Mouse (Mus musculus): Measurements from ENCODE around the gene Olfr1484. TPM values are rescaled to one million over a fixed set of nuclear protein-coding genes. Genes with fewer than 3 reads are reported as not detected.
"Not testable (repeated sequence)": the region's sequence is repeated elsewhere in the genome, so short reads cannot be mapped to it uniquely, and the experiment has no call there.

The Olfr1484 gene
- not detected in 2 replicates for total RNA-seq (2021)
- long read RNA-seq, experiment 1 = 0 reads
- long read RNA-seq, experiment 2 = 0 reads

GRCm38 (mm10) chr19:13583211-13583610, at the start of gene Olfr1484:
Gene Olfr1484 (plus strand): TSS chr19:13583511.
- no peak for DNase-seq

- not testable (repeated sequence) for DNase-seq
These were observed 33.8 kb downstream of the Olfr1484 start, which contains the start of gene Olfr1487 for GRCm38 (mm10) chr19:13617075-13617474. Gene Olfr1487 (plus strand): TSS chr19:13617375.

- no peak for DNase-seq
These were observed 48.0 kb downstream of the Olfr1484 start, which contains the start of gene Olfr1489 for GRCm38 (mm10) chr19:13631321-13631720. Gene Olfr1489 (plus strand): TSS chr19:13631621.

Small RNA genes within 50 kb of the gene (microRNA-seq; reads per million reads assigned to microRNA genes)
- 0 reads per million in 2 experiments for gene Gm22323
- gene Gm23931 = 0 reads per million in 2 experiments

Other genes starting within 250 kb of the Olfr1484 start
- not detected in 2 replicates for gene Olfr1466, start 244.6 kb upstream of the Olfr1484 start, total RNA-seq (2021)
- not detected in 2 replicates for gene Olfr1467, start 221.3 kb upstream of the Olfr1484 start, total RNA-seq (2021)
- not detected in 2 replicates for gene Olfr1469, start 175.7 kb upstream of the Olfr1484 start, total RNA-seq (2021)
- not detected in 2 replicates for gene Olfr1471, start 140.1 kb upstream of the Olfr1484 start, total RNA-seq (2021)
- gene Olfr1472, start 127.4 kb upstream of the Olfr1484 start, total RNA-seq (2021) = not detected in 2 replicates
- gene Olfr1474, start 113.9 kb upstream of the Olfr1484 start, total RNA-seq (2021) = not detected in 2 replicates
- gene Olfr1475, start 103.3 kb upstream of the Olfr1484 start, total RNA-seq (2021) = not detected in 2 replicates
- gene Olfr1477, start 83.0 kb upstream of the Olfr1484 start, total RNA-seq (2021) = not detected in 2 replicates
- gene Olfr1480, start 55.6 kb upstream of the Olfr1484 start, total RNA-seq (2021) = not detected in 2 replicates
- gene Olfr1487, start 33.9 kb downstream of the Olfr1484 start, total RNA-seq (2021) = not detected in 2 replicates
- gene Olfr1489, start 48.1 kb downstream of the Olfr1484 start, total RNA-seq (2021) = not detected in 2 replicates
- not detected in 2 replicates for gene Olfr1490, start 67.6 kb downstream of the Olfr1484 start, total RNA-seq (2021)
- not detected in 2 replicates for gene Olfr1491, start 113.8 kb downstream of the Olfr1484 start, total RNA-seq (2021)
- not detected in 2 replicates for gene Olfr1493-ps1, start 139.8 kb downstream of the Olfr1484 start, total RNA-seq (2021)
- not detected in 2 replicates for gene Olfr1494, start 156.2 kb downstream of the Olfr1484 start, total RNA-seq (2021)
- not detected in 2 replicates for gene Olfr1495, start 181.1 kb downstream of the Olfr1484 start, total RNA-seq (2021)
- gene Olfr1496, start 194.4 kb downstream of the Olfr1484 start, total RNA-seq (2021) = not detected in 2 replicates
- gene Olfr1497, start 214.7 kb downstream of the Olfr1484 start, total RNA-seq (2021) = not detected in 2 replicates
- gene Olfr1499, start 235.9 kb downstream of the Olfr1484 start, total RNA-seq (2021) = not detected in 2 replicates
- not detected in 2 replicates for gene Olfr1500, start 247.0 kb downstream of the Olfr1484 start, total RNA-seq (2021)

Data from adrenal gland, postnatal 14 days (tissue).